Comparison of ENCODE assay signal across 26 mouse cellular contexts in genomic region chr13:83826841-83827463, GRCm38 (mm10).
DNase-seq lines count a peak whose midpoint lies in the region; ATAC-seq and TF ChIP-seq lines count a peak whose summit lies in the region.
"Had no signal": no experiment of that assay in that cellular context is flagged by ENCODE, and none has a peak within 500 bp of the region (broad histone marks: within the 10 kb centered on the region; RNA-seq: fewer than 3 reads in every experiment).

No protein-coding gene starts in this region.

- no peak overlapping the region for H3K4me2 ChIP-seq in forebrain, embryonic 16.5 days (ENCODE audit: low read length)
- H3K4me2 ChIP-seq in midbrain, embryonic 14.5 days (ENCODE audit: low read length) = no peak overlapping the region
- no peak overlapping the region for H3K4me2 ChIP-seq in midbrain, postnatal 0 days (ENCODE audit: low read depth, low read length, poor library complexity, severe bottlenecking)
- H3K4me2 ChIP-seq in forebrain, embryonic 14.5 days (ENCODE audit: low read length) = no peak overlapping the region
- no peak overlapping the region for H3K4me2 ChIP-seq in neural tube, embryonic 14.5 days (ENCODE audit: low read depth, low read length)
- H3K4me2 ChIP-seq: heart, embryonic 12.5 days had no signal

- no peaks in the 10 kb centered on the region for H3K36me3 ChIP-seq in forebrain, embryonic 10.5 days (replicated peaks)
- H3K36me3 ChIP-seq in forebrain, embryonic 16.5 days (ENCODE audit: control insufficient read depth, insufficient read depth) = no peaks in the 10 kb centered on the region
- no peaks in the 10 kb centered on the region for H3K36me3 ChIP-seq in midbrain, embryonic 14.5 days (ENCODE audit: control insufficient read depth, insufficient read depth, low read length)
- no peaks in the 10 kb centered on the region for H3K36me3 ChIP-seq in midbrain, postnatal 0 days (ENCODE audit: insufficient read depth, low read length)
- H3K36me3 ChIP-seq in forebrain, embryonic 14.5 days (ENCODE audit: control insufficient read depth, insufficient read depth, low read length) = no peaks in the 10 kb centered on the region
- H3K36me3 ChIP-seq in neural tube, embryonic 14.5 days (ENCODE audit: control insufficient read depth, insufficient read depth, low read length) = no peaks in the 10 kb centered on the region
- H3K36me3 ChIP-seq: embryonic facial prominence, embryonic 10.5 days; heart, embryonic 12.5 days had no signal

- no peak overlapping the region for H3K9ac ChIP-seq in forebrain, embryonic 16.5 days (replicated peaks; ENCODE audit: low read depth, low read length)
- H3K9ac ChIP-seq in midbrain, embryonic 14.5 days (replicated peaks; ENCODE audit: low read length) = no peak overlapping the region
- H3K9ac ChIP-seq in midbrain, postnatal 0 days (replicated peaks; ENCODE audit: low read length, poor library complexity, severe bottlenecking) = no peak overlapping the region
- H3K9ac ChIP-seq in forebrain, embryonic 14.5 days (ENCODE audit: low read length) = no peak overlapping the region
- H3K9ac ChIP-seq in neural tube, embryonic 14.5 days (replicated peaks; ENCODE audit: low read depth, low read length) = no peak overlapping the region
- H3K9ac ChIP-seq: heart, embryonic 12.5 days; liver, postnatal 0 days had no signal

- H3K27me3 ChIP-seq in forebrain, embryonic 10.5 days (ENCODE audit: poor library complexity, severe bottlenecking) = no peaks in the 10 kb centered on the region
- H3K27me3 ChIP-seq in forebrain, embryonic 16.5 days (replicated peaks; ENCODE audit: control insufficient read depth, insufficient read depth, low read length) = no peaks in the 10 kb centered on the region
- no peaks in the 10 kb centered on the region for H3K27me3 ChIP-seq in midbrain, embryonic 14.5 days (ENCODE audit: control insufficient read depth, insufficient read depth, low read length)
- no peaks in the 10 kb centered on the region for H3K27me3 ChIP-seq in midbrain, postnatal 0 days (ENCODE audit: insufficient read depth, low read length)
- no peaks in the 10 kb centered on the region for H3K27me3 ChIP-seq in forebrain, embryonic 14.5 days (replicated peaks; ENCODE audit: control insufficient read depth, insufficient read depth, low read length)
- H3K27me3 ChIP-seq in neural tube, embryonic 14.5 days (ENCODE audit: control insufficient read depth, insufficient read depth, low read length) = no peaks in the 10 kb centered on the region
- H3K27me3 ChIP-seq: heart, embryonic 12.5 days had no signal

- no peak for DNase-seq in forebrain, embryonic 10.5 days (ENCODE audit: extremely low spot score, low spot score)
- DNase-seq in midbrain, embryonic 14.5 days = peak; percentile 9
- no peak for DNase-seq in midbrain, postnatal 0 days (ENCODE audit: low spot score)
- peak; percentile 20 for DNase-seq in forebrain, embryonic 14.5 days (ENCODE audit: low spot score)
- DNase-seq in kidney, adult 8-10 months = no peak
- no peak for DNase-seq in spleen, postnatal 14 days (ENCODE audit: low spot score in 2 of 2)
- DNase-seq: adrenal gland, postnatal 14 days; cerebellum, adult 11-12 months; cerebellum, postnatal 14 days; gastrocnemius, adult 2 months; heart, adult 11 months; kidney, adult 9 months; kidney, postnatal 25 days; left cerebral cortex, postnatal 4 days; liver; liver, postnatal 0 days; lung, postnatal 14 days; right cerebral cortex, postnatal 4 days had no signal

- 48% methylated on average over 4 of the region's 4 CpGs for WGBS in forebrain, embryonic 10.5 days
- 38% methylated on average over 4 of the region's 4 CpGs for WGBS in forebrain, embryonic 16.5 days
- WGBS in midbrain, embryonic 14.5 days = 33% methylated on average over 4 of the region's 4 CpGs
- WGBS in midbrain, postnatal 0 days = 44% methylated on average over 4 of the region's 4 CpGs
- 44% methylated on average over 4 of the region's 4 CpGs for WGBS in forebrain, embryonic 14.5 days
- 37% methylated on average over 4 of the region's 4 CpGs for WGBS in neural tube, embryonic 14.5 days

- peaks cover 17% of the 10 kb centered on the region for H3K4me1 ChIP-seq in forebrain, embryonic 10.5 days
- 0 out of 2 replicates have a peak, but pooled peaks cover 4% of the 10 kb centered on the region for H3K4me1 ChIP-seq in forebrain, embryonic 16.5 days (replicated peaks; ENCODE audit: control insufficient read depth, insufficient read depth, low read length)
- 0 out of 2 replicates have a peak, but pooled peaks cover 4% of the 10 kb centered on the region for H3K4me1 ChIP-seq in midbrain, embryonic 14.5 days (ENCODE audit: control insufficient read depth, insufficient read depth, low read length)
- H3K4me1 ChIP-seq in midbrain, postnatal 0 days (ENCODE audit: insufficient read depth, low read length) = no peaks in the 10 kb centered on the region
- no peaks in the 10 kb centered on the region for H3K4me1 ChIP-seq in forebrain, embryonic 14.5 days (ENCODE audit: control insufficient read depth, insufficient read depth, low read length)
- no peaks in the 10 kb centered on the region for H3K4me1 ChIP-seq in neural tube, embryonic 14.5 days (ENCODE audit: control insufficient read depth, insufficient read depth, low read length)
- H3K4me1 ChIP-seq: embryonic facial prominence, embryonic 10.5 days; heart, embryonic 12.5 days had no signal

- no peak for TF ChIP-seq CTCF in midbrain, postnatal 0 days (IDR thresholded peaks at IDR 0.05)

- no peaks in the 10 kb centered on the region for H3K9me3 ChIP-seq in forebrain, embryonic 10.5 days
- no peaks in the 10 kb centered on the region for H3K9me3 ChIP-seq in forebrain, embryonic 16.5 days (ENCODE audit: control insufficient read depth, low read length)
- H3K9me3 ChIP-seq in midbrain, embryonic 14.5 days (ENCODE audit: control insufficient read depth, low read length) = no peaks in the 10 kb centered on the region
- no peaks in the 10 kb centered on the region for H3K9me3 ChIP-seq in midbrain, postnatal 0 days (ENCODE audit: low read length)
- no peaks in the 10 kb centered on the region for H3K9me3 ChIP-seq in forebrain, embryonic 14.5 days (replicated peaks; ENCODE audit: control insufficient read depth, low read length)
- H3K9me3 ChIP-seq in neural tube, embryonic 14.5 days (ENCODE audit: control insufficient read depth, low read length) = no peaks in the 10 kb centered on the region
- H3K9me3 ChIP-seq: embryonic facial prominence, embryonic 10.5 days; heart, embryonic 12.5 days had no signal

- ATAC-seq in forebrain, embryonic 16.5 days = no peak
- no peak for ATAC-seq in midbrain, embryonic 14.5 days (ENCODE audit: low FRiP score, low TSS enrichment)
- ATAC-seq in midbrain, postnatal 0 days (ENCODE audit: low FRiP score) = no peak
- no peak for ATAC-seq in forebrain, embryonic 14.5 days
- peak; percentile 70 for ATAC-seq in neural tube, embryonic 14.5 days (ENCODE audit: low read depth)
- ATAC-seq: activated CD4-positive, CD25-positive, alpha-beta regulatory T cell, adult 4 months; CD4-positive, CD25-positive, alpha-beta regulatory T cell, adult 4 months; inflammation-experienced regulatory T-cells, adult 6 months; liver, postnatal 0 days had no signal

- no peak overlapping the region for H3K4me3 ChIP-seq in forebrain, embryonic 10.5 days
- H3K4me3 ChIP-seq in forebrain, embryonic 16.5 days (replicated peaks; ENCODE audit: low read length) = no peak overlapping the region
- no peak overlapping the region for H3K4me3 ChIP-seq in midbrain, embryonic 14.5 days (replicated peaks; ENCODE audit: low read depth, low read length)
- no peak overlapping the region for H3K4me3 ChIP-seq in midbrain, postnatal 0 days (ENCODE audit: low read depth, low read length)
- no peak overlapping the region for H3K4me3 ChIP-seq in forebrain, embryonic 14.5 days (ENCODE audit: low read depth, low read length)
- no peak overlapping the region for H3K4me3 ChIP-seq in neural tube, embryonic 14.5 days (ENCODE audit: low read depth, low read length)
- H3K4me3 ChIP-seq: embryonic facial prominence, embryonic 10.5 days; gastrocnemius, adult 2 months; heart, embryonic 12.5 days had no signal

- H3K27ac ChIP-seq in forebrain, embryonic 10.5 days = peak overlapping the region; percentile 62; the same call in 1 of the 2 replicates
- no peak overlapping the region for H3K27ac ChIP-seq in forebrain, embryonic 16.5 days (ENCODE audit: low read length)
- H3K27ac ChIP-seq in midbrain, embryonic 14.5 days (replicated peaks; ENCODE audit: low read depth, low read length) = no peak overlapping the region
- no peak overlapping the region for H3K27ac ChIP-seq in midbrain, postnatal 0 days (ENCODE audit: low read depth, low read length)
- H3K27ac ChIP-seq in forebrain, embryonic 14.5 days (ENCODE audit: low read depth, low read length) = no peak overlapping the region
- H3K27ac ChIP-seq in neural tube, embryonic 14.5 days (ENCODE audit: low read depth, low read length) = no peak overlapping the region
- H3K27ac ChIP-seq: embryonic facial prominence, embryonic 10.5 days; gastrocnemius, adult 2 months; stomach, postnatal 0 days had no signal

Comparison
In these comparisons a context has a peak if more than half of its experiments do, and no peak if none do; other contexts are left out.
1. DNase-seq: peak in midbrain, embryonic 14.5 days (single experiment) and forebrain, embryonic 14.5 days (single experiment); none in forebrain, embryonic 10.5 days (single experiment), midbrain, postnatal 0 days (single experiment), kidney, adult 8-10 months (0 of 2) and spleen, postnatal 14 days (0 of 2).